Mouse (Mus musculus): ENCODE data around the gene Gap43. TPM values are rescaled to one million over a fixed set of nuclear protein-coding genes. Genes with fewer than 3 reads are reported as not detected.
"Not testable (repeated sequence)": the region's sequence is repeated elsewhere in the genome, so short reads cannot be mapped to it uniquely, and the experiment has no call there.

Gene Gap43
- total RNA-seq, 2 experiments from 2014 or later: 185 to 211 TPM

- peak; percentile 17 to 24 for DNase-seq
These were observed 46.0 kb downstream of the Gap43 start for GRCm38 (mm10) chr16:42294481-42294880.

GRCm38 (mm10) chr16:42294056-42294455, 46.4 kb downstream of the Gap43 start:
- DNase-seq: no peak

- no peak for DNase-seq
These were observed 48.9 kb downstream of the Gap43 start for GRCm38 (mm10) chr16:42291572-42291971.

DNA sequence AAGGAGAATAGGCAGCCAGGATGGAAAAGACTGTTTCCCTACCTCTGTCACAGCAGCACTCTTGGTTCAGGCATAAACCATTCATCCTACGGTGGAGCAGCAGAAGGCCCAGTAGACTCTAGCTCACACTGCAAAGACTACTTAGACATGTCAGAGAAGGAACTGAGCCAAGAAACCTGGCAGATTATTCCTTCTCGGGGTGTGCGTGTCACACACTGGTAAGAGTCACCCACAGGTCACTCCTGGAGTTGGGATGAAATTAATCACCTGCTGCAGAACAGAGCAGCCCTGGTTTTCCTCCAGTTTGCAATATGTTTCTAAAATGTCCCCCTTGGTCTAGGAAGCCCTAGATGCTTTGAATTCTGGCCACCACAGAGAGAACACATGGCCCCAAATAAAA, 56.4 kb downstream of the Gap43 start:
- no peak for DNase-seq

DNA sequence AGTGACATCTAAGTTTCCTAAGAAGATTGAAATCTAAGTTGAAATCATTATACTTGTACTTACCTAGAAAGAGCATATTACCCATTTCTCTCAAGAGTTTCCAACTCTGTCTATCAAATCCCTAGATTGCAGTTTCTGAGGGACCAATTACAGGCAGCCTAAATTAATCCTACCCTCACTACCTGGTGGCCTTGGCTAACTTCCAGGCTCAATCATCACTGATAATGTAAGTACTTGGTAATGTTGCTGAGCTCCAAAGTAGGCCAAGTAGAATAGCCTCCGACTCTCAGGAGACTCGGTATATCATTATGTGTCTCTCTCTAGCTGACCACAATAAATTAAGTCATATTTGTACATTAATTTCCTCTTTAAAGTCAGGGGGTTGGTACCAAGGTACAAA, 62.7 kb downstream of the Gap43 start:
- no peak for DNase-seq

- DNase-seq: no peak
These were observed 63.2 kb downstream of the Gap43 start for GRCm38 (mm10) chr16:42277268-42277667.

DNA sequence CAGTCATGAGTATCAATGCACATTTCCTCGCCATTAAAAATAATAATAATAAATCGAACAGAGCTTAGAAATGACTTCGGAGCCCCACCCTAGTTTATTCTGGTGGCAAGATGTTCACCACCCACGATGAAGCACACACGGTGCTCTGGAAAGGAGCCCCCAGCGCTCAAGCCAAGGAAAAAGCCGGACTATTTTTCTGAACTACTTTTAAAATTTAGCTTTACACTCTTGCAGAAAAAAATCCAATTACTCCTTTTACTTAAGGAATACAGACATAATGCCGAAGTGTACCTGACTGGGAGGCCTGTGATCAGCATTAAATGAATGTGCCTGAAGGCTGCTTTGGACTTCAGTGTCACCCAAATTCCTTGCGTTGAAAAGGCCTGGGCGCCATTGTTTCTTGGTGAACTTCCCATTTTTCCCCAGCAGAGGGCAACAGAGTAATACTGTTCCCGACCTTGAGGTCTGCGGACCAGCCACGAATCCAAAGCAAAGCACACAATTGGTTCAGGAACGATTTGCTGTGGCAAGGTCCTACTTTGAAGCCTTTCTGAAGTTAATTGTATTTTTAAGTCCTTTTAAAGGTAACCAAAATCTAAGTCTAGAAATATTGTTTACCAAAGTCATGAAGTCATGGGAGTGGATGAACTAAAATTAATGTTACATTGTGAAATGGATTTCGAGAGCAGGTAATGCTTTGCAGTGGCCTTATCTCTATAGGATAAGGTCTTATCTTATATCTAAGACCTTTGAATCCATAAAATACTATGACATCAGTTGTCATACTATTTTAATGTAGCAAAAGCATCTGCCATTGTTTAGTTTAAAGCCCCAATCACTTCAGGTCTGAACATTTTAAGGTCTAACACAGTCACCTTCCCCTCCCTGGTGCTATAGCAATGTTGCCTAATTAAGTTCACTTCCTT, 64.0 kb downstream of the Gap43 start:
- peak; percentile 73 to 82 for DNase-seq

DNA sequence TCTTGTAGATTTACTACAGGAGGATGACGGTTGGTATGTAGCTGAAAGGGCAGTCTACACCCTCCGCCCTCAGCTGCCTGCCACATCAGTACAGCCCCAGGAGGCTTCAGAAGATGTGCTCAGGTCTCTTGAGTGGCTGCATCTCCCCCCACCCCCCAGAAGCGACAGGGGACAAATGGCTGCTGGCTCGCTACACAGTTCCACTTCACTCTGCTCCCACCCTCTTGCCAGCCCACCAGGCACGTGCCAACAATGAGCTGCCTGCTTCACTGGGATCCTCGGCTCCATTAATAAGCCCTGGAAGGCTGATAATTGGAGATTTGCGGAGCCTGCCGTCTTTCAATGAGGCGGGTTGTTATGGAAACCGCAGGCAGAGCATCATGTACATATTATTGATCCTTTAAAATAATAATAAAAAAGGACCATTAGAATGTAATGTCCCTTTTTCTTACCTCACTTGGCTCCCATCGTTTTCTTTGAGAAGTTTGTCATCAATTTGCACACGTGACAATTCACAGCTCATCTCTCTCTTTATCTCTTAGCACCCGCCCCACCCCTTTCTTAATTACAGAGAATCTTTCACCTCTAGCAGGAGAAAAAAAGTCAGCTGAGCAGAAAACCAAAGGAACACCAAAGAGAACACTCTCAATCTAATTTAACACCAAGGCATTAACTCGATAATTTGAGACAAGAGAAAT, 64.8 kb downstream of the Gap43 start:
- peak; percentile 11 to 20 for DNase-seq

DNA sequence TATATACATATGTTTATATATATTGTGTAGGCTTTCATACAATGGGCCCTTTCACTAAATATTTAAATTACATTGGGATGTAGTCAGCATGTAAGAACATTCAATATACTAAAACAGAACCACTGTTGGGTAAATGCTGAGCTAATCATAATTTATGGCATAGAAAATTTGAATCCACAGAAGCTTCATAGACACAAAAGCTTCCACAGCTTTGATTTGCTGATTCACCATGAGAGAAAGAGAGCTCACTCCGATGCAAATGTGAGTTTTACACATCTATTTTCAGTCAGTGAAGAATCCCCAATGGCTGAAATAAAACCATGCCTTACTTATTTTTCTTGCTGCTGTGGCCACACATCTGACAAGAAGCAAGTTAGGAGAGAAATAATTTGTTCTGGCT, 69.2 kb downstream of the Gap43 start:
- no peak for DNase-seq

GRCm38 (mm10) chr16:42269587-42269967, 70.9 kb downstream of the Gap43 start:
- no peak for DNase-seq

- peak; percentile 70 for DNase-seq
These were observed 71.4 kb downstream of the Gap43 start for GRCm38 (mm10) chr16:42268843-42269586.

DNA sequence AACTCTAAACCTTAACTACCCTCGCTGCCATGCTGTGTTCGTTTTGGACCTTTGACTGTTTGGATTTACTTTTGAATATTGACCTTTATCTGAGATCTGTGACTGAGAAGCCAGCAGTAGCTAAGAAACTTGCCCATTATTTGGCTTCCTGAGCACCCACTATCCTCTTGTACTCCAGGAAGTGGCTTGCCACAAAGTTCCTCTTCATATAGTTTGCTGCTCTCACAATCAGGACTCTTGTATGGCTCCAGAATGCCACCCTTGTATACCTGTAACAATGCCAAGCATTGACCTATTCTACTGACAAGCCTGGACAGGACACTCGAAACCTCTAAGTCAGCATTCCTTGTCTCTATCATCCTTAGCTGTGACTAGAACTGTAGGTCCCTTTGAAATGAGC, 75.3 kb downstream of the Gap43 start:
- DNase-seq: no peak

DNA sequence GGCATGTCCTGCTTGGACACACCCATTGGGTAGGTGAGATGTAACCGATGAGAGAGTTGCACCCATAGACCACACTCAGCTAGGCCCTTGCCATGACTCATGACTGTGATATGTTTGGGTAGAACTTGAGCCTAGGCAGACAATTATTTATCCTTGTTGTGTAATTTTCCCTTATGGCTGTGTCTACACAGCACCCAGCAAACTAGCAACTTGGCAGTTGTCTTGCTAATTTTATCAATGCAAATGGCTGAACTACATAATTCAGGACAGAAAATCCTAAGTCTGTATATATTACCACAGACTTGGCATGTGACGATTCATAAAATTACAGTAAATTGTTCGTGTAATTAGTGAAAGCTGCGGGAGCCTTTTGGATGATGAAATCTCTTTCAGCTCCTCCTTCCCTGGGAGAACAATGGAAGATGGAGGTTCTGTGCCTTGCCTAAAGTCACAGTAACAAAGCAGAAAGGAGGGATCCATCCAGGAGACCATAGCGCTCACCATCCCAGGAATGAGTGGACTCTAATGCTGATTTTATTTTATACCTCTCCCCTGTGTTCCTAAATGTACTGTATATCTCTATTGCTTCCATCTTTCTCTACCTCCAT, 77.4 kb downstream of the Gap43 start:
- DNase-seq: no peak

DNA sequence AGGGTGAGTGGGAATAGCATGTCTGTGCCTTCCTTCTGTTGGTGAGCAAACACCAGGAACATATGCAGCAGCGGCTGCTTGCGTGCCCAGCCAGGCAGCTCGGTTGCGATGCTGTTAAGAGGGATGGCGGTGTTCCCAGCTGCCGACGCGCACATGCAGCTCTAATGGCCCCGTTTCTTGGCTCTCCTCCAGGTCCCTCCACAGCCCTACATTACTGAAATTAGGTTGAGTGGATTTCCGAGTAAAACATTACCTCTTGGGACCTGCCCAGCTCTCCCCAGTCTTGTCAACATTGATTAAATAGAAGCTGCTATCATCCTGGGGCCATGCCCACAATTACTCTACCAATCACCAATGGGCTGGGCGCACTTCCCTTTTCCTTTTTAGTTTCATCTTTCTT, 84.8 kb downstream of the Gap43 start:
- peak; percentile 53 to 68 for DNase-seq

DNA sequence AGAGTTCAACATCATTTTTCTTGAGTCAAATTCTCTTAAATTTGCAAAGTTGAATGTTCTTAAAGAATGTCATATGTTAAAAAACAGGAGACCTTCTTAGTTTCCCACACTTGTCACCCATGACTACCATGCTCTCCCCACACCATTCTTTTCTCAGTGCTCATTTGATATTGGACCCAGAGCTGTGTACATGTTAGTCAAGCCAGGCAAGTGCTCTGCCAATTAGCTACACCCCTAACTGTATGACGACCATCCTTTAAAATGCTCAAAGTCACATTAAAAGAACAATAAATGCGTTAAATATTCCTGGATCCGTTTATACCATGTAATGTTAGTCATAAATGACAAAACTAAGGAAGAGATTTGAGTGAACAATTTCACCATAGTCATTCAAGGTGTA, 85.2 kb downstream of the Gap43 start:
- DNase-seq: no peak

- DNase-seq: no peak
These were observed 88.2 kb downstream of the Gap43 start for GRCm38 (mm10) chr16:42252252-42252651.

GRCm38 (mm10) chr16:42244121-42244520, 96.3 kb downstream of the Gap43 start:
- DNase-seq: not testable (repeated sequence)

GRCm38 (mm10) chr16:42231306-42231705, 109.1 kb downstream of the Gap43 start:
- DNase-seq: no peak
